Mouse (Mus musculus) neutrophil, adult 5-6 weeks (primary cell): ENCODE data around the gene Trmt61a. TPM values are rescaled to one million over a fixed set of nuclear protein-coding genes. Genes with fewer than 3 reads are reported as not detected.
A peak's percentile ranks its signal among the peaks of the same experiment; 100 is the strongest.
"Not testable (repeated sequence)": the region's sequence is repeated elsewhere in the genome, so short reads cannot be mapped to it uniquely, and the experiment has no call there.

Source experiments
- ATAC-seq: fragments of 151-379, 151-347 bp; 2 replicates; pipeline ENCODE4 v1.8.0; 2017; ENCODE audit warnings: mild to moderate bottlenecking, moderate TSS enrichment; ENCODE audit not compliant: insufficient number of reproducible peaks, poor library complexity, low FRiP score, severe bottlenecking; ENCODE audit errors: extremely low read depth
- total RNA-seq: library from RNA; stranded (forward); fragments of 200-1000 nt; gene quantifications from 2 replicates; pipeline ENCODE4 v1.2.3, GENCODE M21; 2017

Trmt61a gene
- total RNA-seq, result 2.7 and 3.6 TPM in 2 replicates

DNA sequence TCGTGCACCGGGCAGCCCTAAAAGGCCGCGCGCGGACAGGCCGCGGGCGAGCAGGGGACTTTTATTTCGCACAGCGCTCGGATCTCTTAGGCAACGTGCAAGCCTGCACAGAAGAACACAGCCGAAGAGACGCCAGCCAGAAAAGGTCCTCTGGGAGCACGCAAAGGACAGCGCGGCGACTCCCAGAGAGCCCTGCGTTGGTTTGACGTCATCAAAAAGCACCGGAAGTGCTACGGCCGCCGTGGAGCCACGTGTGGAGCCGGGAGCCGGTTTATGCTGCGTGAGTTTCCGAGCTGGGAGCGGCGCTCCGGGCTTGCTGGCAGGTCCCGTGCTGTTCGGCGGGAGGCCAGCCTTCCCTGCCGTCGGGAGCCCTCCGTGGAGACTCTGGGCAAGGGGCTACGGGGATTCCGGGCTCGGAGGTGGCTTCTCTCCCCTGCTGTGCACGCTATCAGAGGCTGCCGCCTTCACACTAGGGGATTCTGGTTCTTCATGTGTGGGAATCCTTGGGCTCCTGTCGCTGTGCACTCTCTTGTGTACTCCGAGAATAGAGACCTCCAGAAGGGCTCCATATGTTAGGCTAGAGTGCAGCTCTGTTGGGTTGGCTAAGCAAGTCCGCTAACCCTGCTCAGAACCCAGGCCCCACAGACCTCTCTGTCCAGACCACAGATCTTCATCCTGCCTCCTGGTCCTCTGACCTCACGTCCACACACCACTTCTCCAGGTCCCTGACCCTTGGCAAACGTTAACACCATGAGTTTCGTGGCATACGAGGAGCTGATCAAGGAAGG, at the start of gene Trmt61a:
Gene Trmt61a, plus strand, starts transcription at position 224 of the 788 bp plus-strand sequence.
- peak; percentile 79 for ATAC-seq

DNA sequence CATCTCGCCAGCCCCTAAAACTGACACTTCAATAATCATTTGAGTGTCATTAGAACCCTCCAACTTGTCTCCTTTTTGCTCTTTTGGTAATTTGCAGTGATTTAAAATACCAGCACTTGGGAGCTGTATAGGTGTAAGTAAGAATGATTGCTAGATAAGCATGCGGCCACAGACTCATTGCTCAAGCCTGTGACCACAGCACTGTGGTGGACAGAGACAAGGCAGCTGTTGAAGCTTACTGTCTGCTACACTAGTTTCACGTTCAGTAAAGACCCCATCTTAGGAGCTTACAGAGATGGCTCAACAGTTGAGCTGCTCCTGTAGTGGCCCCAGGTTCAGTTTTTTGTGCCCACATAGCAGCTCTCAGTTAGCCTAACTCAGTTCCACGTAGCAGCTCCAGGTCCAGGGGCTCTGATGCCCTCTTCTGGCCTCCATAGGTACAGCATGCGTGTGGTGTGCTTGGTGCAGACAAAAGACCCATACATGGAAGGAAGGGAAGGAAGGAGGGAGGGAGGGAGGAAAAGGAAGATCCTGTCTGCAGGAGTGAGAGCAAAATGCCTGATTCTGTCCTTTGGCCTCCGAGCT, 29.8 kb upstream of the Trmt61a start:
- ATAC-seq, result peak; percentile 55; the same call in 1 of the 2 replicates

DNA sequence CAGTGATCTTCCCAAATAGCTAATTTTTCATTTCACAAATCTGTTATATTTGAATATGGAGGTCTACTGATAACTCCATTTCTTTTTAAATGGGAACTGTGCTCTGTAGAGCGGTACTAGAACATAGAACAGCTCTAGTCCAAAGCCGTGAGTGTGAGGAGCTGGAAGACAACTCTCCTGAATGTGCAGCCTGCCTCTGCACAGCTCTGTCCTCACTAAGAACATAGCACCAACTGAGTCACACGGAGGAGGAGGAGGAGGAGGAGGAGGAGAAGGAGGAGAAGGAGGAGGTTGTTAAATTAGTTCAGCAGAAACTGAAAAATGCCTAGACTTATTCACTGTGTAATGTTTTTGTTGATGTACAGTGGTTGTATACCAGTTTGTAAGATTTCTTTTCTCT, 25.0 kb upstream of the Trmt61a start:
- no peak for ATAC-seq

DNA sequence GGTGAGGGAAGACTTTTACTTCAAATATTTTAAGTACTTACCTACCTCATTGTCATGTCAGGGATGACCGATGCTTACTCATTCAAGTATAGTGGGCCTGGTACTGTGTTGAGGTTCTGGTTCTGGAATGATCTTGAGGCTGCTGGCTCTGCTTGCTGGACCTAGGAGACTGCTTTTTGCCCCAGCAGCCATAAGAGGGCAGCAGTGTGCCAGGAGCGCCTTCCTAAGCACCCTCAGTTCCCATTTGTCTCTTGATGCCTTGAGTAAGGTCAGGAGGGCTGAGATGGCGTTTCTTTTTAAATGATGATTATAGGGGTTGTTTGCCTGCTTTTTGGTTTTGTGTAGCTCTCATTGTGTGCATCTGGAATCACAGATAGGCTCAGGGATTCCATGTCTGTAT, 24.5 kb upstream of the Trmt61a start:
- ATAC-seq, result peak; percentile 66

DNA sequence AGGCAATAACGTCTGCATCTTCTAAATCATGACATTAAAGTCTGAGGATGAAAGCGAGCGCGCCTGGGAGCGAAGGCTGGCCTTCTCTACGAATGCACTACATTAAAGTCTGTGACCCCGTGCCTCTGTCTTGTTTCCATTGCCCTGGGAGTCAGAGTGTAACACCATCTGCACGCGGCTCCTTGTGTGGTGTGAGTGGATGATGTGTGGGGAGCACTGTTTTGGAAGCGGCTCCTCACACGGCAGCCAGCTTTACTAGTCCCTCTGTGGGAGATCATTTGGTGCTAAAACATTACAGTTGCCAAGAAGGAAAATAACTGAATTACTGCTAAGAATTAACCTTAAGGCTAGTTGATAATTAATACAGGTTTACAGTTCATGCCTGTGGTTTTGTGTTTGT, 22.2 kb upstream of the Trmt61a start:
- no peak for ATAC-seq

DNA sequence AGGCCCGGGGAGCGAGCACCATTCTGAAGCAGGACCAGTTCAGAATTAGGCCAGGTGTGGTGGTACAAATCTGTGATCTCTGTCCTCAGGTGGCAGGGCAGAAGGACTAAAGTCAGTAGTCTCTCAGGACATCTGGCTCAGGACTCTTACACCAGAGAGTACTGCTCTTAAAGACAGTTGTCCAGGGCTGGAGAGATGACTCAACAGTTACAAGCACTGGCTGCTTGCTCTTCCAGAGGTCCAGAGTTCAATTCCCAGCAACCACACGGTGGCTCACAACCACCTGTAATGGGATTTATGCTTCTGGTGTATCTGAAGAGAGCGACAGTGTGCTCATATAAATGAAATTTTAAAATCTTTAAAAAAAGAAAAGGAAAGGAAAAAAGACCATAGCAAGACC, 18.6 kb upstream of the Trmt61a start:
- no peak for ATAC-seq

DNA sequence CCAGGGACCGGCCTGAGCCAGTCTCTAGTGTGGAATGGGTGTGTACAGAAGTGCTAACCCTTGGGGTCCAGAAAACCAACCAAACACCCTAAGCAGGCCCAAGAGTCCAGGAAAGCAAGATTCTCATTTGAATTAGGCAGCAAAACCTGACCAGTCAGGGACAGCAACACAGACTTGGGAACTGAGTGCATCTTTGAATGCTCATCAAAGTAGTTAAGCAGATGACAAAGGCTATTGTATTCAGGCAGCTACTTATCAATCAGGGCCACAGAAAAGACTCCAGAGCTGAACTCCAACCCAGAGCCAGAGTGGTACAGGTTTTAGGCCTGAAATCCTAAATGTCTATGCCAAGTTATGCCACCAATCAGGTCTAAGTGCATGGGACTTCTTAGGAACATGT, 17.3 kb upstream of the Trmt61a start:
- ATAC-seq, result no peak

DNA sequence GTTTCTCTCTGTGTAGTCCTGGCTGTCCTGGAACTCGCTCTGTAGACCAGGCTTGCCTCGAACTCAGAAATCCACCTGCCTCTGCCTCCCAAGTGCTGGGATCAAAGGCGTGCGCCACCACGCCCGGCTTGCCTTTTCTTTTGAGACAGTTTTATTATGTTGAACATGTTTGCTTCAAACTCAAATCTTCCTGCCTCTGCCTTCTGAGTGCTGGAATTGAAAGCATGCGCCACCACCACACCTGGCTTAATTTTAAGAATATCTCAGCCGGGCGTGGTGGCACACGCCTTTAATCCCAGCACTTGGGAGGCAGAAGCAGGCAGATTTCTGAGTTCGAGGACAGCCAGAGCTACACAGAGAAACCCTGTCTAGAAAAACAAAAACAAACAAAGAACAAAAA, 16.4 kb upstream of the Trmt61a start:
- not testable (repeated sequence) for ATAC-seq

DNA sequence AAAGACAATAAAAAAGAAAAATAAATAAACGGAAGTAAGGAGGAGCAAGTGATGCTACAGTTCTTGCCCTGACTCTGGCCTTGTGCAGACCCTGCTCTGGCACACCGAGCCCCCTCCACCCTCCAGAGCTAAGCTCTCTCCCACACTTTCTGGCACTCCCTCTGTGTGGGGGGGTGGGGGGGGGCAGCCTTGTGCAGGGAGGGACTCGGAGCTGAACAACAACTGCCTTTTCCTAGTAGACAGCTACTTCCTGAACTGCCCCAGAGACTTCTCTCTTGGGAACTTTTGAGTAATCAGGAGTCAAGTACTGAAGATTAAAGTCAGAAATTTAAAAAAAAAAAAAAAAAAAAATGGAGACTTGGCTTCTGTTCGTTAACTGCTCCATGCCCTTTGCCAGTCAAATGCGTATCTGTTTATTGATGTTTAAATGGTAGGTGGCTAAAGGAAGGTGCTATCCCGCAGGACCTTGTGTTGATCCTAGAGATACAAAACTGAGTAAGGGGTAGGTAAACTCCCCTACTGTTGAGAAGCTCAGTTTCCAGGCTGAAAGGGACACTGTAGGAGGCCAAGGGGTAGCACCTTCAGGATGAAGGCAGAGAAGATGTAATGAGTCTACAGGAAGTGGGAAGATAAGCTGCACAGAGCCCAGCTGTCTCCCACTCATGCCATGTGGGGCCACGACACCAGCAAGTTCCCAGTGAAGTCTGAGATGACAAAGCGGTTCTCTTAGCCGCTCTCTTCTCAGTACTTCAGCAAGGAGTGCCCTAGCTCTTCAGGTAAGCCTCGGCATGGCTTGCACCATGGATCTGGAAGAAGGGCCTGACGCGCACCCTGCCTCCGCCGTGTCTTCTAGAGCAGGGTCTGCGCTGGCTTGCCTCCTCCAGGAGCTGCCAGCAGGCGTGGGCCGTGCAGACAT, 14.4 kb upstream of the Trmt61a start:
- no peak for ATAC-seq

DNA sequence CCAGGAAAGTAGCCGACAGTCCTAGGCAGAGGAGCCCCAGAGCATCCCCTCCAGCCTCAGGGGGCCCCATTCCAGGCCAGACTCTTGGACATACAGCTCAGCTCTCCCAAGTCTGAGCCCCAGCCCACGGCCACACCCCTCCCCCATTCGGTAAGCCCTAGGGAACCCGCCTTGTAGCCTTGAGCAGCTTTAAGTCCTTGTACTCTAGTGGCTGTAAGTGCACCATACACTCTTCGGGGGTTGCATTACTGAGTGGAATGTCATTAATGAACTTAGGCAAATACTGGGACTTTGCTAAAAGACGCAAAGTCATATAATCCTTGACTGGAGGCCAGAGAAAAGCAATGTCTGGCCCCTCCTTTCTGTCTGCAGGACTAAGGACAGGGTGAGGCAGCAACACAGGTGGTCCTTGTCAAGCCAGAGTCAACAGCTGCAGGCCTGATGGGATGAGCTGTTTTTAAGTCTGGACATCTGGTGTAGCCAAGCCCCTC, 13.7 kb upstream of the Trmt61a start:
- ATAC-seq, result no peak

DNA sequence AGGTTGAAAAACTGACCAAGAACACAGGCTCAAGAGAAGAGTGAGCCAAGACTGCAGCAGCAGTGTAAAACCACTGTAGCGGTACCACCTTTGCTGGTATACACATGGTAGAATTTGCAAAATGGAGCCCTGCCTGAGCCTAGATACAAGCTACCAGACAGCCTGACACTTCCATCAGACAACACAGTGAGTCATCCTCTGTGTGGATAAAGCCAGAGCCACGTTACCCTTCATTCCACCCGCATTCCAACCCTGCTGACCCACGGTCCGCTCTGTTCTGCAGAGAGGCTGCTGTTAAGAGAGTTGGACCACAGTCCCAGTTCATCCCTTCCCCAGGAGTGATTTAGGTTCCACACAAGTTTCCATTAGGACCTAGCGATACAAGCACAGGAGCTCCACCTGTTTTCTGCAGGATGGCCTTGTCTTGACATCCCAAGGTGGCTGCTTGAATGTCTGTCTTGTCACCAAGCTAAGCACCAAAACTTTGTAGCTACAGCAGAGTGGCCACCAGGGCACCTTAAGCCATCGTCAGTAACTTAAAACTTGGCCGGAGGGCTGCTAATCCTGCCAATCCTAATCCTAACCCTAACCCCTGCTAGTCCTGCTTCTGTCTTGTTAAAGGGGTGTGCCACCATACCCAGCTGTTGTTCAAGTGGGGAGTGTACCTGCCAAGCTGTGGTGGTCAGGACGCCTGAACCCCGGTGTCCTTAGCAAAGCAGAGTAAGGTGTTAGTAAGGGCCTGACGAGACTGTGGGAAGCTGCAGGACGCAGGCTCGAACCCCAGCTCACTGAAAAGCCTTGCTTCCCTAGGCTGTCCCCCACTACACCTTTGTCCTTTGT, 12.6 kb upstream of the Trmt61a start:
- no peak for ATAC-seq

DNA sequence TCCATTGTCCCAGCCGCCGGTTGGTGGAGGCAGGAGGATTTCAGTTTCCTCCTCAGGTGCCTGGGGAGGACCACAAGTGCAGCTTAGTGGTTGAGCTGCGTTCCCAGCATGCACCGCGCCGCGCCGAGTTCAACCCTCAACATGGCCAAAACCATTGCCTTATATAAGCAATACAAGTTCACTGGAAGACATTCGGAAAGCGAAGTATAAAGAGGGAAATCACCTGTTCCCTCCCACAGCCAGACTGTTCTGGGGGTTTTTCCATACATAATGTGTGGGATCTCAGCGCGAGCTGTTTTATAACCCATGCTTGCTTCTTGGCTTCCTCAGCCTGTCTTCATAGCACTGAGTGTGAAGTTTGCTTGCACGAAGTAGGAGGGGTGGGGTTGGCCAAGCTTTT, 11.5 kb upstream of the Trmt61a start:
- ATAC-seq, result no peak

DNA sequence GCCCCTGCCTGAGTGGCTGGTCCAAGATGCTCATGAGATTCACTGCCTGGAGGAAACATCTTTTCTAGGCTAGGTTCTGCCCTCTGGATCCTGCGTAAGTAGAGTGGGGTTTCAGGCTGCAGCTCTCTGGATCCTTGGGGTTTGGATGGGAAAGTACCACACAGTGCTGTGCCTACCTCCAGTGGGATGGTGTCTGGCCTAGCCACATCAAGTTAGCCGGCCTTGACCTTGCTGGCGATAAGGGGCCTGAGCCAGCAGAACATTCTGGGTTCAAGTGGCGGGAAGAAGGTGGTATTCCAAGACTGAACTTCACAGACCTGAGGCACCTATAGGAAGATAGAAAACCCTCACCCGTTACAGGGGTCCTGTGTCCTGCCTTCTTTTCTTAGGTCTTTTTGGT, 10.5 kb upstream of the Trmt61a start:
- ATAC-seq, result no peak

DNA sequence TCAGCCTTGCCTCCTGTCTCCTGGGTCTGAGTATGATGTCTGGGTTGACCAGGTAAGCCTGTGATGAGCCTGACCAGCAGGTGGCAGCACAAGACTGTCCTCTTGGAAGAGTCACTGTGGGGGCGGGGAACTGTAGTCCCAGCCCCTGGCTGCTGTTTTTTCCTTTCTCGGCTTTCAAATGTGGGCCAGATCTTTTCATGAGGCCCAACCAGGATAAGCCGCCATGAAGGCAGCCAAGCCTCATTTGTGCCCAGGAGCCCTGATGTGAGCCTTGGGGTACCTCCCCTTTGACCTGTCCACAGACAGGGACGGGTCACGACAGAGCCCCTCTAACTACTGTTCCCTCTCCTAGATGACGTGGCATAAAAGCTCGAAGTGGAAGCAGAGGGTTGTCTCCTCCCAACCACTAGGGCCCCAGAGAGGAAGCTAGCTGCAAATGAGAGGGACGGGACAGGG, 9.4 kb upstream of the Trmt61a start:
- peak; percentile 64; the same call in 1 of the 2 replicates for ATAC-seq

DNA sequence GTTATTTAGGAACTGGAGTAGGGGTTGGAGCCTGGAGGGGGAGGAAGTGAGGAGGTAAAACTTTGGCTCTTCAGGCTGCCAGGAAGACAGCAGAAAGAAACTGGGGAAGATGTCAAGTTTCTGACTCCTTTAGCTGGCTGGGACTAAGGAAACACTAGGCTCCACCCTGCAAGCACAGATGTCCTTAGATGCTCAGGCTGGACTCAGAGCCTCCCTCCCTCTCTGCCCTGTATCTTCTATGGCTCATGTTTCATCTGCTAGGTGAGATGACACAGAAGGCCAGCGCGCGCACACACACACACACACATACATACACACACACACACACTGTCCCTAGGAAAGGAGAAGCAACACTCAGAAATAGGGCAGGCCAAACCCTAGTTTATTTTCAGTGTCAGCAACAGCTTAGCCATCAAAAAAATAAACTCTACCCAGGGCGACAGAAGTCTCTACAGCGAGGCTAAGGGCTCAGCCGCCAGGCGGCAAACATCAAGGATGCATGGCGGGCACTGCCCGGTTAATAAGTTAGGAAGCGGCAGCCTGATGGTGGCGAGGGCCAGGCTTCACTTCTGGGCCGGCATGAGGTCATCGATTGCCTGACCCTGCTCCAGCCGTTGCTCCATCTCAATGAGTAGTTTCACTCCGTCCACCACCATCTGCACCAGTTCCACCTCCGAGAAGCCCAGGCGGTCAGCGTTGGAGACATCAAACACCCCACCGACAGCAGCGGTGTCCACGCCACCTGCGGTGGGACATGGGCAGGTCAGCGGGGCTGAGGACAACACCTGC, 8.7 kb upstream of the Trmt61a start:
- no peak for ATAC-seq

DNA sequence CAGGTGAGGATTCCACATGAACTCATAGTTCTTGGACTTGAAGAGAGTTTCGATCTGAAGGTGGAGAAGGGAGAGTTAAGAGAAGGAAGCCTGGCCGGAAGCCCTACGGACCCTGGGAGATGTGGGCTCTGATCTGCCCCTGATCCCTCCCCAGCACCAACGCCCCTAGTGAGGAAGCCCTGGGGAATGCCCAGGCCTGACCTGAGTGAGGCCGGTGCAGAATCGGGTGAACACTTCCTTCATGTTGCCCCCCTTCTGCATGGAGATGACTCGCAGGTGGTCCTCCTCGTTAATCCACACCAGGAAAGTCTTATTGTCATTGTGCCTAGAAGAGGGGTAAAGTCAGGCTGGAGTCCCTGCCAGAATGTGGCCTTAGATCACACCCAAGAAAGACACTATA, 7.9 kb upstream of the Trmt61a start:
- ATAC-seq, result no peak

DNA sequence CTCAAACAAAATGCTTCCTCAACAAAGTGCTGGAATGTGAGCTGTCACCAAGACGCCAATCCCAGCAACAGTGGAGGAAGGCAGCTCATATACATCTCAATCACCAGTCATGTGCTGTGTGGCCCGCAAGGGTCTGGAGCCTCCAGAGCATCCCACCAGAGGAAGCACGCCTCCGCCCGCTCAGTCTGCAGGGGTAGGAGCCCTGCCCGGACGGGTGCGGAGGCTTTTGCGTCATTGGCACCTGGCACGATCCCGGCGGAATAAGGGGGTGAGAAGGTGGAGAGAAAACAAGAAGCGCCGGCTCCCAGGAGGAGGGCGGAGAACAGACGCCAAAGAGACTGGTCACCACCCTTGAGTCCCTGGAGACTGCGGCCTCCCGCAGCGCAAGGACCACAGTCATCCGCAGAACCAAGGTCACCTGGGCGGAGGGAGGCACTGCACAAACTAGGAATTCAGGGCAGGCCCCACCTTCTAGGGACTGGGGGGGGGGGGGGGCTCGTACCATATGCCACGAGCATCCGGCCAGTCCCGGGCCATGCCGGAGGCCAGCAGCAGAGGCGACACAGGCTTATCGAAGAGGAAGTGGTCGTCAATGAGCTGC, 7.4 kb upstream of the Trmt61a start:
- no peak for ATAC-seq
